Mouse (Mus musculus): ENCODE measurements around the gene Iqsec2. TPM values are rescaled to one million over a fixed set of nuclear protein-coding genes. Genes with fewer than 3 reads are reported as not detected.

The Iqsec2 gene
- 100 to 1,000 TPM; 157 to 181 TPM for total RNA-seq (2021)

DNA sequence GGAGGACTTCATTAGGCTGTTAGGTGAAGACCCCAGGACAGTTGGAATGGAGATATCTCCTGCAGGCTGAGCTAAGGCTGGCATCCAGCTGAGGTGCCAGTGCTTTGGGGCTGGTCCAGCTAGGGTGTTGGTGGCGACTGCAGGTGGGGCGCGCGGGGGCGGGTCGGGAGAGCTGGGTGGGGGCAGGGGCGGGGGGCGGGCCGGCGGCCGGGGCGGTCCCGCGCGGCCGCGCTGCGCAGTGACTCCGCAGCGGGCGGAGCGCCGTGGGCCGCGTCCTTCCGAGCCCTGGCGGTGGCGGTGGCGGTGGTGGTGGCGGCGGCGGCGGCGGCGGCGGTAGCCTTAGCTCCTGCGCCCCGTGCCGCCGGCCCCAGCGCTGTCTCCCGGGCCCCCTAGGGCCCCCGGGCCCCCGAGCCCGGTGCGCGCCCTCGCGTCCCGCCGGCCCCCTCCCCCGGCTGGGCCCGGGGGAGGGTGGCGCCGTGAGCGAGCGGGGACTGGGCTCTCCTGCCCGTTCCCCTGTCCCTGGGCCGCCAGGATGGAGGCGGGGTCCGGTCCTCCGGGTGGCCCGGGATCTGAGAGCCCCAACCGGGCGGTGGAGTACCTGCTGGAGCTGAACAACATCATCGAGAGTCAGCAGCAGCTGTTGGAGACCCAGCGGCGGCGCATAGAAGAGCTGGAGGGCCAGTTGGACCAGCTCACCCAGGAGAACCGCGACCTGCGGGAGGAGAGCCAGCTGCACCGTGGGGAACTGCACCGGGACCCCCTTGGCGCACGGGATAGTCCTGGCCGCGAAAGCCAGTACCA, at the start of gene Iqsec2:
Iqsec2 (plus strand) TSS at position 328 of the 801 bp plus-strand sequence.
- DNase-seq (ENCODE audit: extremely low spot score in 1 of 2, low spot score in 1 of 2), result peak; percentile 18 to 21

DNA sequence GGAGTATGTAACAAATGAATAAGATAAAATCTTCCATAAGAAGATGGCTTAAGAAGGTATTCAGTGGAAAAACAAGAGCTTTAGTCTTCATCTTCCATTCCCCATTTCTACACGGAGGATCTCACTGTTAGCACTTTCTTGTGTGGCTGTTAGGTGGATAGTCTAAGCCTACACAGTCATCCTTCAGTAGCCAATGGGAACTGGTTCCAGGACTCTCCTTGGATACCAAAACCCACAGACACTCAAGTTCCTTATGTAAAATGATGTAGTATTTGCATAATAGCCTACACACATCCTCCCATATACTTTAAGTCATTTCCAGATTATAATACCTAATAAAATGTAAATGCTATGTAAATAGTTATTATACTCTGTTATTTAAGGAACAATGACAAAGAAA, 46.5 kb upstream of the Iqsec2 start:
- no peak for DNase-seq (ENCODE audit: extremely low spot score in 1 of 2, low spot score in 1 of 2)

DNA sequence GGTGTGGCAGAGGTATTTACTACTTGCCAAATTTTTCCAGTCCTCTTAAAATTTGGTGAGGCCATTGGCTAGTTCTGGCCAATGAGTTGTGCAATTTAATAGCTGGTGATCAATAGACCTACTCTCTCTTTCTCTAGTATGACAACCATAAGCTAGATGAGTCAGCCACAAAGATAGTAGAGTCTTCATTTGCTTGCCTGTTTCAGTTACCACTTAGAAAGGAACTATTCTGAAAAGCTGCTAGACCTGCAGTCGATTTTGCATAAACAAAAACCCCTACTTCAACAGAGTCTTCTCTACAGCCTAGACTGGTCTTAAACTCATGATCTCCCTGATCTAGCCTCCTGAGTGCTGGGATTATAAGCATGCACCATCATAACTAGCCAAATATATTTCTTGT, 22.4 kb upstream of the Iqsec2 start:
- no peak for DNase-seq (ENCODE audit: extremely low spot score in 1 of 2, low spot score in 1 of 2)

DNA sequence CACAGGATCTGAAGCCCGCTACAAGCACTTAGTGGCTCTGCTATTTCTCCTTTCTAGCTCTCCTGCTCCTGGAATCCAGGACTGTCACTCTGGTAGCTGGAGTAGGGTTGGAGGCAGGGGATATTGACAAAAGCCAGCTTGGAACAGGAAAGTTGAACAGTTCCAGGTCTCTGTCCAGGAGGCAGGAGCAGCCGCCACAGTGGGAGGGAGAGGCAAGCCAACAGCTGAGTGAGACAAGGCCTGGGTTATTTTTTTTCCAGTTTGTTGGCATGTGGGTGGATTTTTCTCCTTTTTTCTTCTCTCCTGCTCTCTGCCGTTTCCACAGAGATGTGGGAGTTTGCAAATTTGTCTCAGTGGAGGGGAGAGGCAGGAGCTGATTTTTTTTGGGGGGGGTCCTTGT, 13.3 kb upstream of the Iqsec2 start:
- peak; percentile 18 to 21 for DNase-seq (ENCODE audit: extremely low spot score in 1 of 2, low spot score in 1 of 2)

DNA sequence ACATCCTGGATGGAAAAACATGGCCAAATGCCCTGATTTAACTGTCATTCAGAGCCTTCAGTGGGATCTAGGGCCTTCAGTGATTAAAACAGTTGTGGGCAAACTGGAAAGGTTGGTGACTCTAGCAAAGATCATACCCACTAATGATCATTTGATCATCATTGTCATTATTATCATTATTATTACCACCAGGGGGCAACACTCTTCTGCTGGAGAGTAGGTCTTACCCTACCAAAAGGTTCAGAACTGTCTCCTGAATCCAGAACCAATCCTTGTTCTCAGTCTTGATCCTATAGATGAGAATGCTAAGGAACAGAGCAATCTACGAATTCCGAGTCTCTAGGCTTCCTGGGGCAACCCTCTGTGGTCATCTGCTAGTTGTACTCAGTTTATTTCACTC, 12.0 kb upstream of the Iqsec2 start:
- DNase-seq (ENCODE audit: extremely low spot score in 1 of 2, low spot score in 1 of 2), result no peak

DNA sequence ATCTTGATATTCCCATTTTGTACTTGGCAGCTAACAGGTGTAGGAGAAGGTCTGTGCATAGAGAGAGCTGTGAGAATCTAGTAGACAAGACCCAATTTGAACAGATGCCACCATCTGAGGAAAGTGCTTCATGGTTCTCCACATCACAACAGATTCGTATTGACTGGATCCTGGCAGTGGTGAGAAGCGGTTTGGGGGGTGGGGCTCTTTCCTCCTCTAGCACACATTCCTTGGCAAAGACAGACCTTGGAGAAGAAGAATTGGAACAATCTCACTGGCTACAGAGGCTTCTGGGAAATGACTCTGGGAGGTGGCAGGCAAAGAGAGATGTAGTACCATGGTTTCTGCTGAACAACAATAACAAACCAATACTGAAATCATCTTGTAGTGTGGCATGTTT, 8.9 kb upstream of the Iqsec2 start:
- DNase-seq (ENCODE audit: extremely low spot score in 1 of 2, low spot score in 1 of 2), result no peak

DNA sequence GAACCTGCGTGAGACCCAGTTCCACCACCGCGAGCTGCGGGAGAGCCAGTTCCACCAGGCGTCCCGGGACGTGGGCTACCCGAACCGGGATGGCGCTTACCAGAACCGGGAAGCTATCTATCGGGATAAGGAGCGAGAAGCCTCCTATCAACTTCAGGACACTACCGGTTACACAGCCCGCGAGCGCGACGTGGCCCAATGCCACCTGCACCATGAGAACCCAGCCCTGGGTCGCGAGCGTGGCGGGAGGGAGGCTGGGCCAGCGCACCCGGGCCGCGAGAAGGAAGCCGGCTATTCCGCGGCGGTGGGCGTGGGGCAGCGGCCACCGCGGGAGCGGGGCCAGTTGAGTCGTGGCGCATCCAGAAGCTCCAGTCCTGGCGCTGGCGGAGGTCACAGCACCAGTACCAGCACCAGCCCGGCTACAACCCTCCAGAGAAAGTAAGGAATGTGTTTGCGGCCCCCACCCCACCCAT, 710 bp downstream of the Iqsec2 start:
- DNase-seq (ENCODE audit: extremely low spot score in 1 of 2, low spot score in 1 of 2), result no peak

DNA sequence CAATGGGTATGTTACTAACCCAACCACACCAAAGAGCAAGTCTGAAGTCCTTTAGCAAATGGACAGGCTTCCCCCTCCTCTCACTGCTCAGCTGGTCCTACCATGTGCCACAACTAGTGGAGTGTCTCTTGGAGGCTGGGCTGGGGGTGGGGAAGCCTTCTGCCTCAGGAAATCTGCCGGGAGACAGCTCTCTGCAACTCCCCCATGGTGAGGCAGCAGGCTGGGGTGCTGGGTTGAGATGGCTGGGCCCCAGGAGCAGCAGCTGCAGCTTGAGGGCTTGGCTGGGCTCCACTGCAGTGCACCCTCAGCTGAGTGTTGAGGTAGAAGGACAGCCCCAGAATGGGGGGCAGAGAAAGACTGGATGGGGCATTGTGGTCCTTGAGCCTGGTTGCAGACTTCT, 2.1 kb downstream of the Iqsec2 start:
- peak in 1 of 2 experiments; percentile 50 for DNase-seq (ENCODE audit: extremely low spot score in 1 of 2, low spot score in 1 of 2)

DNA sequence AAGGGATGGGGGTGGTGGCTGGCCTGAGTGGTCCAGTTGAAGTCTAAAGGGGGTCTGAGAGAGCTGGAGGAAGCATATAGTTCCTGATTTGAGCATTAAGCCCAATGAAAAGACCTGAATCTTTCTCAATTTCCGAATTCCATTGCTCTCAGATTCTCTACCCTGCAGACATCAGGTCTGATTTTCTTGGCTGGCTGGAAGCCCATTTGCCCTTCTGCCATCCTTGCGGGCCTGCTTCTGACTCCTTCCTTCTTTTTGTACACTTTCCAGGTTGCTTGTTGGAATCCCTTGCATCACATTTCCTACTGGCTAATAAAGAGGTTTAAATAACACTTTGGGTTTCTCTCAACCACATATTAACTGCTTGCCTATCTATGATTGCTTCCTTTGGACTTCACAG, 2.6 kb downstream of the Iqsec2 start:
- no peak for DNase-seq (ENCODE audit: extremely low spot score in 1 of 2, low spot score in 1 of 2)

DNA sequence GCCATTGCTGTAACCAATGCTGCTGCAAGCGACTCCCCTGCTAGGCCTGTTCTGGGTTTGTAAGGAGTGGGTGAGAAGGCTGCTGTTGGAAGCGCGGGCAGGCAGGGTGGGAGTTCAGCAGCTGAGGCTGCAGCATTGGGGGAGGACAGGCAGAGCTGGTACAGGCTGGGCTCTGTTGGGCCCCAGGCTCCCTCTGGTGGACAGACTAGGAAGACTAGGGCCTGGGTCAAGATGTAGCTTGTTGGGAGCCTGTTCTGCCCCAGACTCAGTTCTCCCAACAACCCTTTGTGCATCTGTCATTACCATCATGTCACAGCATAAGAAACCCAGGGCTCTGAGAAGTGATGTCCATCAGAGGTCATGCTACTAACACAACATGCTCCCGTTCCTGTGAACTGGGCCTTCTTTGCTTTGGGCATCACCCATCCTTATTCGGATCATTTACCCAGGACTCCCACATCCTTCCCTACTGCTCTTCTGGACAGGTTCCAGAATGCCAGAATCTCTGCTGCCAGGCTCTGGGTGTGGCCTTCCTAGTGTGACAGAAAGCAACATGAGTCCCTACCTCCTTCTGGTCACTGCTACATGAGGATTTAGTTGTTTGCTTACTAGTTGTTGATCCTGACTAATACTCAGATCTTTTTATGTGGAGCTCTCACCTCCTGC, 3.5 kb downstream of the Iqsec2 start:
- peak in 1 of 2 experiments; percentile 59 for DNase-seq (ENCODE audit: extremely low spot score in 1 of 2, low spot score in 1 of 2)

DNA sequence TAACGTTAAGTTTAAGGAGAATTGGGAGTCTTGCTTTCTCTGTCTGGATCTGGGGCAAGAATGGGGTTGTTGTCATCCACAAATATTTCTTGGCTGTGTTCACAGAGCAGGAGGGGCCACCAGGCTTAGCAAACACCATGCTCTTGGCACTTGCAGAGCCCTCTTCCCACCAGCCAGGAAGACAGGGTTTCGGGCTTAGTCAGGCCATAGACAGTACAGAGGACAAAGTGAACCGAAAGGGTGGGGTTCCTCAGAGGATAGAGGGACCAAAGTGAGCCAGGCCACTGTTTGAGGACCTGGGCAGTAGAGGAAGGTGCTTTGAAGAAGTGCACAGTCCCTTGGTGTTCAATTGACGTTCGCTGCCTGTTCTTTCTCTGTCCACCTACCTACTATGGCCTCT, 4.6 kb downstream of the Iqsec2 start:
- DNase-seq (ENCODE audit: extremely low spot score in 1 of 2, low spot score in 1 of 2), result no peak

DNA sequence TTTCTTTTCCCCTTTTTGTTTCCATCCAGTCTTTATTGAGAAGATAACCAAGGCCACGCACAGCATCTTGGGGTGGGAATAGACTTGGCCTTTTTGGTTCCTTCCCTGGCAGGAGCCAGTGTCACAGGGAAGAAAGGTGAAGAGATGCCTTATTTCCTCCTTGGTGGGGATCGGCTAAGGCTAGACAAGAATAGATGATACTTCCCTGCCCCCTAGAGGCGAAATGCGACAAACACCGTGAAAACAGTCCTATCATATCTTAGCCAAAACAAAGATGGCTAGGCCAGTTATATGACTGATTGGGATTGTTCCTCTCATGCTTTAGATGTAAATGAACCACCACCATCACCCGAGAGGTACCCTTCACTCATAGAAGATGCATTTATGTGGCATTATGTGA, 7.6 kb downstream of the Iqsec2 start:
- DNase-seq (ENCODE audit: extremely low spot score in 1 of 2, low spot score in 1 of 2), result peak in 1 of 2 experiments; percentile 63

DNA sequence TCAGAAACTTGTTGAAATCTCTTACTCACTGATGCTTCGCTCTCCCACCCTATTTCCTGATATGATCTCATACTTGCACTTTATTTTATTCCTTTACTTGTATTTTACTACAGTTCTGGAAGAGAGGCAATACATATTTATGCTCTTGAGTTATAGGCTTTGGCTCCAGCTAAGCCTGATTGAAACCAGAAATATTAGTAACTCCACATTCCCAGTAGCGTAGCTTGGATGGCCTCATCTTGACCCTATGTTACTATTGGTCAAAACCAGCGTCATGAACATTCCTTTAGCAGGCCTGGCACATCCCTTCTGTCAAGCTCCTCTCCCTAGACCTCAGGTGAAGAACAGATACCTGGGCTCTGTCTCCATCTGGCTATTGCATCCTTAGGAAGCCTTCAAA, 14.2 kb downstream of the Iqsec2 start:
- no peak for DNase-seq (ENCODE audit: extremely low spot score in 1 of 2, low spot score in 1 of 2)

DNA sequence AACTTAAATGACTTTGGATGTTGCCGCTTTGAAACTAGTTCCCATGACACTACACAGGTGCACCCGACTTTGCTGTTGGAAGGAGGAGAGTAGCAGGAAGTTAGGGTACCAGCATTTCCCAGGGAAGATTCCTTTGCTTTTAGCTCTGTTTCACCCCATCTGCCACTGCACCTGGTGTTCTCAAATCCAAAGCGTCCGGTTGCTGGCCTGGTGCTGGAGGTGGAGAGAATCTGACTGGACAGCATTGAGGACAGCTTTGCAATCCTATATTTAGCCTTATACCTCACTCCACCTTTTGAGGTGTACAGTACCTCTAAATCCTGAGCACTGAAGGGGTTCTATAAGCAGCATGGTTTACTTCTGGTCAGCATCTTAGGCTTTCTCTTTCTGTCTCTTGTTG, 17.3 kb downstream of the Iqsec2 start:
- DNase-seq (ENCODE audit: extremely low spot score in 1 of 2, low spot score in 1 of 2), result no peak

DNA sequence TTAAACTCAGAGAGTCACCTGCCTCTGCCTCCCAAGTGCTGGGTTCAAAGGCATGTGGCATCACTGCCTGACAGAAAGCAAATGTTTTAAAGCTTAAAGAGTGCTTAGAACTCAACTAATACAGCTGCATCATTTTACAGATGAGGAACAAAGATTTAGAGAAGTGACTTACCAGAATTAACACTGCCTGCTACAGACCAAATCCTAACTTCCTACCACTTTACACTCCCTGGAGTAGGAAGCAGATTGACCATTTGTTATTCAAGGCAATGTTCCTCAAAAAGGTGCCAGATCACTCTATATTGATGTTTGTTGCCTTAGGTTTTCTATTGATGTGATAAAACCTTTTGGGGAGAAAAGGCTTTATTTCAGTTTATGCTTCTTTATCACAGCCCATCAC, 20.0 kb downstream of the Iqsec2 start:
- DNase-seq (ENCODE audit: extremely low spot score in 1 of 2, low spot score in 1 of 2), result no peak

DNA sequence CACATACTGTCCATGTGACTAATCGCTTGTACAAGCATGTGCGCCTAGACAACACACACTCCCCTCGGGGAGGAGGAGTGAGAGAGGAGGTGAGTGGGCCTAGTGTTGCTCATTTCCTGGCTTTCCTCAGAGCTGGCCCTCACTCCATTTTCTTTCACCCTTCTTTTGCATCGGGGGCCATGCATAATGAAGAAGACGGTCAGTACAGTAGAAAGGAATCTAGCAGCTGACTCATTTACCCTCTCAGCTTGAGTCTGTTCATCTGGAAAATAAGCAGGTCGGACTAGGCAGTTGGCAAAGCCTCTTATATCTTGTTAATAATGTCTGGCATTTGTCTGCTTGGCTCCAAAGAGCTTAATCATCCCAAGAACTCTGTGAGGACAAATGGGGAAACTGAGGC, 22.1 kb downstream of the Iqsec2 start:
- DNase-seq (ENCODE audit: extremely low spot score in 1 of 2, low spot score in 1 of 2), result no peak

DNA sequence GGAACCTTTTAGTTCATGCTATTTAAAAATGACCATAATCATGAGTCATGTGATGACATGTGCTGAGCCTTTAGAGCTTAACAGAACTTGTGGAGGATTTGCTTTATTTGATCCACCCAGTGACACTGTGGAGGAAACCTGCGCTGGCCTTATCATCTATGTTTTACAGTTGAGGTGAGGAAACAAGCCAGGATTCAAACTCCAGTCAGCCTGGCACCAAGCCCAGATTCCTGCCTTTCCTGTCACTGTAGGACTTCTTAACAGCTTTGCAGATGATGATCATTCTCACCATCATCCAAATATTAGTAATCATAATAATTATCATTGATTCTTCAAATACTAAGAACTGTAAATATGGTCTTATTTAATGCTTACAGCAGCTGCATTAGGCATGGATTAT, 24.5 kb downstream of the Iqsec2 start:
- no peak for DNase-seq (ENCODE audit: extremely low spot score in 1 of 2, low spot score in 1 of 2)

DNA sequence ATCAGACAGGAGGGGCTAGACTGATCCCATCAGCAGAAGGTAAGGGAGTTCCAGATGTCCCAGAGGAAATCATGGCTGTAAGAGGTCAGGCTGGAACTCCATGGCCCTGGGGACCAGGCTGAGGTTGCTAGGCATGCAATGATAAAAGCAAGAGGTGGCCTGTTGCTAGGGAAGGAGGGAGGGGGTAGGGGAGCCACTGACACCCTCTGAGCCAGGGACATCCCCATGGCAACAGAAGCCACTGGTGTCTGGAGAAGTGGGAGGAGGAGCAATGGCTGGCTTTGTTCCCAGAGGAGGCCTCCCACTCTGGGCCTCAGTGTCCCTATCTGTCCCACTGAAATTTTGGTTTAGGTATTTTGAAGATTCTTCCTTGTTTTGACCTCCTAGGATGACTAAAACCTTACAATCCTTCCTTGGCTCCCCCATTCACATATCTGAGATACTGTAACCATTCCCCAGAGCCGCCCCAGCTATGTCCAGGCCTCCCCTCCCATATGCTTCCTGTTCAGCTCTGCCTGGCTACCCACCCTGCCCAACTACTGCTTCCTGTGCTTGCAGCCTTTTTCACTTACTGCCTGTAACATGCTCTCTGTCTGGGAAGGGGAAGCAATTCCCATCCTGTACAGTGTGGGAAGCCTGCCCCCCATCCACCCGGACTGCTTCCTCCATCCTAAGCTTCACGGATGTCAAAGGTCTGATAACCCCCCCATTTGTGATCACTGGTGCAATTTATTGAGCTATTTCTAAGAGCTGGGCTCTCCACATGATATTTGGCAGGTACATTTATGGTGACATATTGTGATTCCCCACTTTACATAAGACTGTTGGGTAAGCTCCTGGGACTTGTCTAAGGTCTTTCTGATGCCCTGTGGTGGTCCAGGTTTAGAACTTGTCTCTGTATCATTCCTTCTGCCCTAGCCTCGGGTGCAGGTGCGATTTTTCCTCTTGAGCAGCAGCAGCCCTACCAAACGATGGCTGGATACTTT, 27.3 kb downstream of the Iqsec2 start:
- no peak for DNase-seq (ENCODE audit: extremely low spot score in 1 of 2, low spot score in 1 of 2)

DNA sequence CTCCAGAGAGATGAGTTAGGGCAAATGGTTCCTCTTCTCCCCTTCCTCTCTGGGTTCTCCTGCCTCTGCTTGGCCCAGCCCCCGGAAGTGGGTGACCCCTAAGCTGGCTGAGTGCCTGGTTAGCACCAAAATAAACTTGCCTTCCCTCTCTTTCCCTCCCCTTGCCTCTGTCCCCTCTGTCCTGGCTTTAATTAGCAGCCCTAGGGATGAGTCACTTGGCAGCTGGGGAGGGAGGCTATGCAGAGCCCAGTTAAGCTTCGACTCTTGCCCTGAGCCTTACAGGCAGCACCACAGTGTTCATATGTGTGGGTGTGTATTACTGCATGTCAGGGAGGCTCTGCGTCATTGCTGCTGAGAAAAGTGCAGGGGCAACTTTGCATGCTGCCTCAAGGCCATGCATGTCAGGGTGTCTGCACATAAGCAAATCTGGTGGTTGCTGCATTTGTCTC, 28.4 kb downstream of the Iqsec2 start:
- no peak for DNase-seq (ENCODE audit: extremely low spot score in 1 of 2, low spot score in 1 of 2)

DNA sequence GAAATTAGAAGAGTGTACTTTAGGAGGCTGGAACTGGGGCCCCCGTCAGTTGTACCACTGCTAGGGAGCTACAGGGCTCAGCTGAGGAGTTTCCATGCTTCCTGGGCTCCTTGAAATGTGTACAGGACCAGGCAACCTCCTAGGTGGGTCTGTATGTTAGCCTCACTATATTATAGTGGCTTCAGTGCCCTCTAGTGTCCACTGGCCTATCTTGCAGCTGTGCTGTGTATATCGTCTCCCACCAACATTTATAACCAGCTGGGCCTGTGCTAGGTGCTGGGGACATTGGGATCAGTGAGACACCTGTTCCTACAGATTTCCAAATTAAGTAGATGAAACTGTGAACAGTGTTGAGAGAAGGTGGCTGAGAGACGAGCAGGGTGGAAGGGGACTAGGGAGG, 31.2 kb downstream of the Iqsec2 start:
- peak in 1 of 2 experiments; percentile 41 for DNase-seq (ENCODE audit: extremely low spot score in 1 of 2, low spot score in 1 of 2)

DNA sequence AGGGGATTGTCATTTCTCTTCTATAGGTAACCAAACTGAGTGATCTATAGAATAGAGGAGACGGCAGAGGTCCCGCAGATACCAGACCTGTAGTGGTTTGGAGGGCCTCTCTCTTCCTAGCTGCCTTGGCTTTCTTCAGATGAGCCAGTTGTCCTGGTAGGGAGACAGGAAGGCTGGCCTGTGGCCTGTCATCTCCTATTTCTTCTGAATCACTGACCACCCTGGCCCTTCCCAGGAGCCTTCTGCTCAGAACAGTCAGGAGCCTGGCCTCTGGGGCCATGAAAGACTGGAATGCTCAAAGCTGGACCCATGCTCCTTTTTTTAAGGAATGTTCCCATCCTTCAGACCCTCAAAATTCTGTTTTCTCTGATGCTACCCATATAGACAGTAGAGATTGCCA, 33.8 kb downstream of the Iqsec2 start:
- no peak for DNase-seq (ENCODE audit: extremely low spot score in 1 of 2, low spot score in 1 of 2)

All from layer of hippocampus, postnatal 25 days (tissue).